Mouse (Mus musculus): ENCODE measurements around the gene Eif2b3. TPM values are rescaled to one million over a fixed set of nuclear protein-coding genes. Genes with fewer than 3 reads are reported as not detected.

Eif2b3 gene
- polyA plus RNA-seq, 1 experiment from 2014 or later = 41.0 TPM

DNA sequence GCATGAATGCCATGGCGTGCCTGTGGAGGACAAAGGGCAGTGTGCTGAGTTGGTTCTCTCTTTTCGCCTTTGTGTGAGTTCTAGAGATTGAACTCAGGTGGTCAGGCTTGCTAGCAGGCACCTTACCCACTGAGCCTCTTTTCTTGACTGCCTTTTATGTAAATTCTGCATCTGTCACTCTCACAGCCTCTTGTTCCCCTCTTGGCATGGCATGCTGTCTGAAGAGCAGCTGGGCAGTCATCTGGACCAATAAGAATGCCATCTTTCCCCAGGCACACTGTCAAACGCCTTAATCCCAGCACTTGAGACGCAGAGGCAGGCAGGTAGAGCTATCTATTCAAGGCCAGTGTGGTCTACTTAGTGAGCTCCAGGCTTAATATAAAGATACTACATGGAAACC lies 34.8 kb downstream of the Eif2b3 start:
- peaks cover 3% of the 10 kb centered on the region; the same call in 1 of the 2 replicates for H3K36me3 ChIP-seq (ENCODE audit: insufficient read depth, low read length)
- H3K27me3 ChIP-seq (ENCODE audit: insufficient read depth, low read length) = no peaks in the 10 kb centered on the region
- H3K27ac ChIP-seq = no peak overlapping the region
- H3K9ac ChIP-seq (ENCODE audit: low read depth, low read length) = no peak overlapping the region
- 94% methylated on average over 4 of the region's 4 CpGs for WGBS
- TF ChIP-seq CTCF (IDR thresholded peaks at IDR 0.05; ENCODE audit: low read depth) = no peak
- ATAC-seq (replicated peaks; ENCODE audit: low FRiP score, low read depth) (no peak), DNase-seq (ENCODE audit: low spot score) (no peak)
- no peaks in the 10 kb centered on the region for H3K4me1 ChIP-seq (replicated peaks; ENCODE audit: insufficient read depth, low read length)
- no peaks in the 10 kb centered on the region for H3K9me3 ChIP-seq (replicated peaks; ENCODE audit: low read length)
- no peak overlapping the region for H3K4me3 ChIP-seq (replicated peaks; ENCODE audit: low read depth, low read length)
- no peak overlapping the region for H3K4me2 ChIP-seq (ENCODE audit: low read length)

DNA sequence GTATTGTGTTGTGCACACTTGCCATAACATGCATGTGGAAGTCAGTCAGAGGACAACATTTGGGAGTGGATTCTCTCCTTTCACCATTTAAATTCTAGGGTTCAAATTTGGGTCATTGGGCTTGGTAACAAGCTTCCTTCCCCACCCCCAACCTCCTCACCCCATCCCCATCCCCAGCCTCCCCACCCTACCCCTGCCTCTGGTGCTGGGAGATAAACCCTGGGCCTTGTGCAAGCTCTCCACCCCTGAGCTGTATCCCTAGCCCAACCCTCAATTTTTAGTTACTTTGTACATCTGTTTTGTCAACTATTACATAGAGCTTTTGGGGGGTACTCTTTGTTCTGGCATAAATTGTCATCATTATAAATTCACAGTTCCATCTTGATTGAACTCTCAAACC lies 36.9 kb downstream of the Eif2b3 start:
- H3K36me3 ChIP-seq (ENCODE audit: insufficient read depth, low read length) = peaks cover 3% of the 10 kb centered on the region; the same call in 1 of the 2 replicates
- H3K27me3 ChIP-seq (ENCODE audit: insufficient read depth, low read length) = no peaks in the 10 kb centered on the region
- H3K27ac ChIP-seq = no peak overlapping the region
- no peaks in the 10 kb centered on the region for H3K4me1 ChIP-seq (replicated peaks; ENCODE audit: insufficient read depth, low read length)
- no peak overlapping the region for H3K4me3 ChIP-seq (replicated peaks; ENCODE audit: low read depth, low read length)
- TF ChIP-seq CTCF (IDR thresholded peaks at IDR 0.05; ENCODE audit: low read depth) = no peak
- no peak for ATAC-seq (replicated peaks; ENCODE audit: low FRiP score, low read depth)
- H3K9me3 ChIP-seq (replicated peaks; ENCODE audit: low read length) = no peaks in the 10 kb centered on the region
- DNase-seq (ENCODE audit: low spot score) = no peak
- H3K9ac ChIP-seq (ENCODE audit: low read depth, low read length) = no peak overlapping the region
- H3K4me2 ChIP-seq (ENCODE audit: low read length) = no peak overlapping the region

DNA sequence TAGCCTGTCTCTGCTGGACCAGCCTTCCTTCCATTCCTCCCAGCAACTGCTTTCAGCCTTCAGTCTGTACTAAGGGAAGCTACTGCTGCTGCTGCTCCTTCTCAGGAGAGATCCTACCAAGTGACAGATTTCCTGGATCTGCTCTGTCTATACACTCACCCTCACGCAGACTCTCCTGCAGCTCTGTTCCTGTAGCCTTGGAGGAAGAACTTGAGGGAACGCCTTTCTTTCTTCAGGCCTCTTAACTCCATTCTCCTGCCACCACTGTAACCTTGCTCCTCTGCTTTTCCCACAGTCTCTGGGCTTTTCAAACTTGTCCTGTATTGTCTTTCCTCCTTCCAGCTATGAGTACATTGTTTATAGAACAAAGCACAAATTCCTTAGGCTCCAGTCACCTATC lies 37.3 kb downstream of the Eif2b3 start:
- no peak overlapping the region for H3K27ac ChIP-seq
- H3K36me3 ChIP-seq (ENCODE audit: insufficient read depth, low read length) = peaks cover 3% of the 10 kb centered on the region; the same call in 1 of the 2 replicates
- DNase-seq (ENCODE audit: low spot score) = no peak
- no peak overlapping the region for H3K4me3 ChIP-seq (replicated peaks; ENCODE audit: low read depth, low read length)
- H3K27me3 ChIP-seq (ENCODE audit: insufficient read depth, low read length) = no peaks in the 10 kb centered on the region
- no peaks in the 10 kb centered on the region for H3K4me1 ChIP-seq (replicated peaks; ENCODE audit: insufficient read depth, low read length)
- ATAC-seq (replicated peaks; ENCODE audit: low FRiP score, low read depth) = no peak
- TF ChIP-seq CTCF (IDR thresholded peaks at IDR 0.05; ENCODE audit: low read depth) = no peak
- H3K9me3 ChIP-seq (replicated peaks; ENCODE audit: low read length) = no peaks in the 10 kb centered on the region
- 82% methylated on average over 2 of the region's 2 CpGs for WGBS
- H3K9ac ChIP-seq (ENCODE audit: low read depth, low read length) = no peak overlapping the region
- no peak overlapping the region for H3K4me2 ChIP-seq (ENCODE audit: low read length)

DNA sequence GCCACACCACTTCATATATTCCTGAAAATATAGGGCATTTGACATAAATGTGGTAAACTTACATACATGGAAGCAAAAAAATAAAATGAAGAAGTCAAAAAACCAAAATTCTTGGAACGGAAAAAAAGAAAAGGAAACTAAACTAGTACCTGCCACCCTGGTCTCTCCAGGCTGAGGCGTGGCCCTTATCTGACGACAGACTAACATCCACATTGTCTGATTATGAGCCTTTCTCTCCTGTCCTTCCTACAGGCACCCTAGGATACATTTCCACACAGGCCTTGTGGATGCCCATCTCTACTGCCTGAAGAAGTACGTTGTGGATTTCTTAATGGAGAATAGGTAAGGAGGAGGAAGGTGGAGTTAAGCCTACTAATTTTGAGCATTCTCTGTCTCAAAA lies 39.3 kb downstream of the Eif2b3 start:
- Histone ChIP-seq H3K4me3 (replicated peaks; ENCODE audit: low read depth, low read length) (no peak overlapping the region), H3K27ac (no peak overlapping the region), H3K9ac (ENCODE audit: low read depth, low read length) (no peak overlapping the region), H3K27me3 (ENCODE audit: insufficient read depth, low read length) (no peaks in the 10 kb centered on the region), H3K9me3 (replicated peaks; ENCODE audit: low read length) (no peaks in the 10 kb centered on the region), H3K4me1 (replicated peaks; ENCODE audit: insufficient read depth, low read length) (no peaks in the 10 kb centered on the region), H3K4me2 (ENCODE audit: low read length) (no peak overlapping the region), H3K36me3 (ENCODE audit: insufficient read depth, low read length) (peaks cover 3% of the 10 kb centered on the region; the same call in 1 of the 2 replicates)
- DNase-seq (ENCODE audit: low spot score) = no peak
- ATAC-seq (replicated peaks; ENCODE audit: low FRiP score, low read depth) = no peak
- no peak for TF ChIP-seq CTCF (IDR thresholded peaks at IDR 0.05; ENCODE audit: low read depth)
- WGBS = 91% methylated on average over 4 of the region's 4 CpGs

DNA sequence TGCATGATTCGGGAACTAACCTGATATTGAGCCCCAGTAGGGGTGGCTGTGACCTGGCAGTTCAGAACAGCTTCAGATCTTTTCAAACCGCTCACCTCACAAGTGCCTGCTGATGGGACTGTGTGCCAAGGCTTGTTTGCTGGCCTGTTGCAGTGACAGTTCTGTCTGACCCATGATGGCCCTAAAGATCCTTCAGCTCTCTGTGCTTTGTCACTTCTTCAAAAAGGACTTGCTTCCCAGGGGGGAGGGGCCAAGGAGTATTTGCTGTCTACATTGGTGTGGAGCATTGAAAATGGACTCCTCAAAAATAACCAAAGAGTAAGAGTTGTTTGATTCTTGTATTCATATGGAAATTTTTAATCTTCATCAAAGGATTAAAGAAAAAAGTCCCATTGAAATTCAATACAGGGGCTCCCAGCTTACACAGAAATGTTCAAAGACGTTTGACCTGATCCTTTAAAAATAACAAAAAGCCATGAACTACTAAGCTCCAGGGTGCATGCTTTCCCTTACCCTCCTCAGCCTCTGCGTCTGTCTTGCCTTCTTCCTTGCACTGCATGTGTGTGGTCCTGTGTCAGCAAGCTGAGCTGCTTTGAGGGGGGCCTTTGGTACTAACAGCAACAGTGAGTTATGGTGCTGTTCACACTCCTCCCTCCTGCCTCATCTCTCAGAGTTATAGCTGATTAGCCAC lies 43.6 kb downstream of the Eif2b3 start:
- 0 out of 2 replicates have a peak overlapping the region, but pooled peaks have one; percentile 8 for H3K27ac ChIP-seq
- 55% methylated on average over 4 of the region's 4 CpGs for WGBS
- peaks cover 17% of the 10 kb centered on the region for H3K36me3 ChIP-seq (ENCODE audit: insufficient read depth, low read length)
- H3K9me3 ChIP-seq (replicated peaks; ENCODE audit: low read length) = no peaks in the 10 kb centered on the region
- no peak for TF ChIP-seq CTCF (IDR thresholded peaks at IDR 0.05; ENCODE audit: low read depth)
- no peak overlapping the region for H3K9ac ChIP-seq (ENCODE audit: low read depth, low read length)
- H3K4me2 ChIP-seq (ENCODE audit: low read length) = no peak overlapping the region
- DNase-seq (ENCODE audit: low spot score) (peak; percentile 53), ATAC-seq (replicated peaks; ENCODE audit: low FRiP score, low read depth) (no peak)
- H3K27me3 ChIP-seq (ENCODE audit: insufficient read depth, low read length) = no peaks in the 10 kb centered on the region
- H3K4me1 ChIP-seq (replicated peaks; ENCODE audit: insufficient read depth, low read length) = no peaks in the 10 kb centered on the region
- no peak overlapping the region for H3K4me3 ChIP-seq (replicated peaks; ENCODE audit: low read depth, low read length)

DNA sequence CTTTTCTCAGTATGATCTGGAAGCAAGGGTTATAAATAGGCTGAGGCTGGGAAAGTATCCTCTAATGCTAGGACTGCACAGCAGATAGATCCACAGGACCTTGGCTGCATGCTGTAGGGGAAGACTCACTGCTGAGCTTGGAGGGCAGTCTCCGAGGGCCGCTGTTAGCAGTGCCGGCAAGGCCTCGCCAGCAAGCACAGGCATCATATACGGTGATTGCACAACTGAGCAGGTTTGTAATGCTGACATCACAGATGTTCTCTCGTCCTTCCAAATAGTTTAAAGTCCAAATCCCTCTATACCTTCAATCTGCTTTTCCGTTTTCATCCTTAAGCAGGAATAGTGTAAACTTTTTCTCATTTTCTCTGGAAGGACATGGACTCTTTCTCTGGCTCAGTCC lies 48.8 kb downstream of the Eif2b3 start:
- no peak overlapping the region for H3K4me3 ChIP-seq (replicated peaks; ENCODE audit: low read depth, low read length)
- peaks cover 39% of the 10 kb centered on the region for H3K36me3 ChIP-seq (ENCODE audit: insufficient read depth, low read length)
- DNase-seq (ENCODE audit: low spot score) (no peak), ATAC-seq (replicated peaks; ENCODE audit: low FRiP score, low read depth) (no peak)
- no peak for TF ChIP-seq CTCF (IDR thresholded peaks at IDR 0.05; ENCODE audit: low read depth)
- no peaks in the 10 kb centered on the region for H3K4me1 ChIP-seq (replicated peaks; ENCODE audit: insufficient read depth, low read length)
- no peaks in the 10 kb centered on the region for H3K9me3 ChIP-seq (replicated peaks; ENCODE audit: low read length)
- H3K4me2 ChIP-seq (ENCODE audit: low read length) = no peak overlapping the region
- H3K27ac ChIP-seq = no peak overlapping the region
- H3K27me3 ChIP-seq (ENCODE audit: insufficient read depth, low read length) = no peaks in the 10 kb centered on the region
- WGBS = 89% methylated on average over 7 of the region's 7 CpGs
- H3K9ac ChIP-seq (ENCODE audit: low read depth, low read length) = no peak overlapping the region

DNA sequence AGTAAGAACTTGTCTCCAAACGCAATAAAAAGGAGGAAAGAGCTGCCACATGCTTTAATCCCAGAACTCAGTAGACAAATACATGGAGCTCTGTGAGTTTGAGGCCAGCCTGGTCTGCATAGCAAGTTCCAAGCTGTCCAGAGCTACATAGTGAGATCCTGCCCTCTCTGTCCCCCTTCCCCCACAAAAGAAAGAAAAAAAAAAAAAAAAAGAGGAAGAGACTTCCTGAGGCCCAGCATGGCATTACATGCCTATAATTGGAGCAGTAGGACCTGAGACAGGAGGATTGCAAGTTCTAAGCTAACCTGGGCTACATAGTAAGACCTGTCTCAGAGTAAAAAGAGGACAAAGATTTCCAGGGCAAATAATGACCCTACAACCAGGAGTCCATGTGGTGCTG lies 50.4 kb downstream of the Eif2b3 start:
- 92% methylated on average over 1 of the region's 1 CpGs for WGBS

More for the DNA sequence above, 50.4 kb downstream of the Eif2b3 start:
- no peaks in the 10 kb centered on the region for H3K9me3 ChIP-seq (replicated peaks; ENCODE audit: low read length)
- no peak overlapping the region for H3K9ac ChIP-seq (ENCODE audit: low read depth, low read length)
- no peaks in the 10 kb centered on the region for H3K4me1 ChIP-seq (replicated peaks; ENCODE audit: insufficient read depth, low read length)
- no peak overlapping the region for H3K4me2 ChIP-seq (ENCODE audit: low read length)
- no peak for TF ChIP-seq CTCF (IDR thresholded peaks at IDR 0.05; ENCODE audit: low read depth)
- H3K4me3 ChIP-seq (replicated peaks; ENCODE audit: low read depth, low read length) = no peak overlapping the region
- H3K27ac ChIP-seq = no peak overlapping the region
- DNase-seq (ENCODE audit: low spot score) (no peak), ATAC-seq (replicated peaks; ENCODE audit: low FRiP score, low read depth) (no peak)
- peaks cover 45% of the 10 kb centered on the region for H3K36me3 ChIP-seq (ENCODE audit: insufficient read depth, low read length)
- no peaks in the 10 kb centered on the region for H3K27me3 ChIP-seq (ENCODE audit: insufficient read depth, low read length)
